Mouse (Mus musculus) bone marrow macrophage, adult 2 months (primary cell): ENCODE data around the gene Gse1.

Source experiments
- CTCF ChIP-seq: IDR thresholded peaks from 2 replicates; pipeline ENCODE4 v1.5.1; 2012; ENCODE audit warnings: low read depth, mild to moderate bottlenecking, low read length, moderate library complexity
- POLR2A ChIP-seq: IDR thresholded peaks from 2 replicates; pipeline ENCODE4 v1.6.1; 2012; ENCODE audit warnings: mild to moderate bottlenecking, low read depth, low read length, borderline replicate concordance

- TF ChIP-seq POLR2A (no peak), CTCF (no peak)
Observed at GRCm38 (mm10) chr8:120276051-120276890, 48.0 kb downstream of the Gse1 start.
